Mouse (Mus musculus): ENCODE measurements around the gene Gm28048. TPM values are rescaled to one million over a fixed set of nuclear protein-coding genes. Genes with fewer than 3 reads are reported as not detected.

Gm28048 gene
- polyA plus RNA-seq, 1 experiment from 2014 or later: 14.5 TPM

DNA sequence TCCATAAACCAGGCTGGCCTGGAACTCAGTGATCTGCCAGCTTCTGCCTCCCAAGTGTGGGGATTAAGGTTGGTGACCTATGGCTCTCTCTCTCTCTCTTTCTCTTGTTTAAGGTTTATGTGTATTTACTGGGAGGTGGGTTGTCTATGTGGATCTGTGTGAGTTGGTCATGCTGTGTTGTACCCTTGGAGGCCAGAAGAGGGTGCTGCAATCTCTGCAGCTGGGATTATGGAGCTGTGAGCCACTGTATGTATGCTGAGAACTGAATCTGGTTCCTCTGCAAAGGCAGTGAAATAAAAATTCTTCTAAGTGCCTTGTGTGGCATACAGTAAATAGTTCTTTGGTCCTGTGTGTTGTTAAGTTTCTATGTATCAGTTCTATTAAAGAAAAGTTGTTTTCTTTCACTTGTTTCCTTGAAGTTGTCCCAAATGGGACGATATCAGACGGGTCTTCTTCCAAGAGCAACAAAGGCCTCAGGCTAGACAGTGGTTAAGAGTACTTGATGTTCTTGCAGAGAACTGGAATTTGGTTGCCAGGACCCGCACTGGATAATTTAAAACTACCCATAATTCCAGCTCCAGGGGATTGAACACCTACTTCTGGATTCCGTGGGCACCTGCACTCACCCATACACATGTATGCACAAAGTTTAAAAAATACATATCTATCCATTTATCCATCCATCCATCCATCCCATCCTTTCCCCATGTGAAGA lies 31.8 kb upstream of the Gm28048 start:
- Histone ChIP-seq H3K9me3 (replicated peaks; ENCODE audit: control insufficient read depth, low read length) (0 out of 2 replicates have a peak, but pooled peaks cover 3% of the 10 kb centered on the region), H3K9ac (ENCODE audit: low read length) (no peak overlapping the region), H3K4me3 (replicated peaks; ENCODE audit: low read length) (no peak overlapping the region), H3K4me1 (ENCODE audit: control insufficient read depth, insufficient read depth, low read length) (no peaks in the 10 kb centered on the region), H3K27ac (ENCODE audit: low read length) (peak overlapping the region; percentile 40; the same call in 1 of the 2 replicates), H3K27me3 (ENCODE audit: control insufficient read depth, insufficient read depth, low read length) (no peaks in the 10 kb centered on the region), H3K4me2 (ENCODE audit: low read depth, low read length) (no peak overlapping the region), H3K36me3 (ENCODE audit: control insufficient read depth, insufficient read depth, low read length) (no peaks in the 10 kb centered on the region)
- 87% methylated on average over 4 of the region's 4 CpGs for WGBS
- no peak for ATAC-seq (ENCODE audit: insufficient read depth, low FRiP score)

DNA sequence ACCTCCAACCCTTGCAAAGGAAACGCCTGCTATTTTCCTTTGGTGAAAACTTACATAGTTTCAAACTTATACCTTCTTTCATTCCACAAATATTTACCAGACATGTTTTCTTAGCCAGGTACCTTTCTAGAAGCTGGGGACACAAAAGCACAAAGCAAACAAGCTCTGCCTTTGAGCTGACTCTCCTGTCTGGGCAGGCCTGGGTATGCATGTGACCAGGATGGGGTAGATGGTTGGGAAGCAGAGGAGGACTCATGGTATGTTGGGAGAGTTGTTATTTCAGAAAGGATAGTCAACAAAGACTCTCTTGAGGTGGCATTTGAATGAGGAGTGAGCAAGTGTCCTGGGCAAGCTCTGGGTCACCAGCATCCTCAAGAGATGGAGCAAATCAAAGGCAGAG lies 31.2 kb upstream of the Gm28048 start:
- H3K4me1 ChIP-seq (ENCODE audit: control insufficient read depth, insufficient read depth, low read length): no peaks in the 10 kb centered on the region
- H3K4me2 ChIP-seq (ENCODE audit: low read depth, low read length): no peak overlapping the region
- ATAC-seq (ENCODE audit: insufficient read depth, low FRiP score): no peak
- no peaks in the 10 kb centered on the region for H3K27me3 ChIP-seq (ENCODE audit: control insufficient read depth, insufficient read depth, low read length)
- H3K27ac ChIP-seq (ENCODE audit: low read length): peak overlapping the region; percentile 40; the same call in 1 of the 2 replicates
- WGBS: 53% methylated on average over 1 of the region's 1 CpGs
- no peaks in the 10 kb centered on the region for H3K9me3 ChIP-seq (replicated peaks; ENCODE audit: control insufficient read depth, low read length)
- H3K9ac ChIP-seq (ENCODE audit: low read length): no peak overlapping the region
- H3K4me3 ChIP-seq (replicated peaks; ENCODE audit: low read length): no peak overlapping the region
- no peaks in the 10 kb centered on the region for H3K36me3 ChIP-seq (ENCODE audit: control insufficient read depth, insufficient read depth, low read length)

DNA sequence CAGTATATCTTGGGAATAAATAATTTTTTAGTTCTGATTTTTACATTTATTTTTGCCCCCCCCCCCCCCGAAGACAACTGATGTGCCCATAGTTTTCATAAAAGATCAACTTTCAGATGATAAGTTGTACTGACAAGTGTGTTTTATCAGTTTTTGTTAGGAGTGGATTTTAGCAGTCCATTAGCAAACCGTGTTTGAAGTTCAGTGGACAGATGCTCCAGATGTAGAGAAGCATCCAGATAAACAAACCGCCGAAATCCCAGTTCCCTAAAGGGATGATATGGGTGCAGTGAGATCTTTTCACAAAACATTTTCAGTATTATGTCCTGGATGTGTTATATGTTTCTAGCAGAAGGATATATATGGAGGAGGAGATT lies 26.9 kb upstream of the Gm28048 start:
- 11% methylated on average over 4 of the region's 4 CpGs for WGBS
- H3K27me3 ChIP-seq (ENCODE audit: control insufficient read depth, insufficient read depth, low read length): no peaks in the 10 kb centered on the region
- H3K27ac ChIP-seq (ENCODE audit: low read length): no peak overlapping the region
- H3K9ac ChIP-seq (ENCODE audit: low read length): peak overlapping the region; percentile 76; the same call in 1 of the 2 replicates
- H3K9me3 ChIP-seq (replicated peaks; ENCODE audit: control insufficient read depth, low read length): no peaks in the 10 kb centered on the region
- H3K4me1 ChIP-seq (ENCODE audit: control insufficient read depth, insufficient read depth, low read length): 0 out of 2 replicates have a peak, but pooled peaks cover 5% of the 10 kb centered on the region
- H3K4me3 ChIP-seq (replicated peaks; ENCODE audit: low read length): peak overlapping the region; percentile 68
- H3K4me2 ChIP-seq (ENCODE audit: low read depth, low read length): peak overlapping the region; percentile 88
- ATAC-seq (ENCODE audit: insufficient read depth, low FRiP score): no peak
- H3K36me3 ChIP-seq (ENCODE audit: control insufficient read depth, insufficient read depth, low read length): peaks cover 4% of the 10 kb centered on the region; the same call in 1 of the 2 replicates

DNA sequence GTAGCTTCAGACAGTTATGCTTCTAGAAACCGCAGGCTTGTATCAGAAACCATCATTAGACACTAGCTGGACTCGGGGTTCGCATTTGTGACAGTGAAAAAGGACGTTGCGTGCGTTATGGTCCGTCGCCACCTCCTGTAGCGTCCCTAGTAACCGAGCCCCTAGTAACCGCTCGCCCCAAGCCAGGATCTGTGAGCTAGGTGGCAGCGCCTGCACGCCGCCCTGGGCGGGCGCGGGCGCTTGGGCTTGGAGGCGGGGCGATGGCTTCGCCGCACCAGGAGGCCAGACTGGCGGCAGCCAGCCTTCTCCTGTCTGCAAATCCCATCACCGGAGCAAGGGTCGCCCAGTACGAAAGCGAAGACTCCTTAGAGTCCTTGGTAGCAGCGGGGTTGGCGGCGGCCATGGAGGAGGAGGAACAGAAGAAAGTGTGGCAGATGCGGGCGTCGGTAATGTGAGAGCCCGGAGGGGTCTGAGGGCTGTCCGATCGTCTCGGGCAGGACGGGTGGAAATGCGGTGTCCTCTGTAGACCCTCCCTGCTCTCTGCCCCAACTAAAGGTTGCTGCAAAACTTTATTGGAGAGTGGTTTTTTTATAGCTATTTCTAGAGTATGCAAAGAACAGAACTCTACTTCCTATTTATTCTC lies 26.4 kb upstream of the Gm28048 start:
- H3K4me2 ChIP-seq (ENCODE audit: low read depth, low read length): peak overlapping the region; percentile 88
- H3K36me3 ChIP-seq (ENCODE audit: control insufficient read depth, insufficient read depth, low read length): peaks cover 4% of the 10 kb centered on the region; the same call in 1 of the 2 replicates
- no peaks in the 10 kb centered on the region for H3K27me3 ChIP-seq (ENCODE audit: control insufficient read depth, insufficient read depth, low read length)
- H3K27ac ChIP-seq (ENCODE audit: low read length): peak overlapping the region; percentile 89
- H3K9ac ChIP-seq (ENCODE audit: low read length): peak overlapping the region; percentile 76
- 0 out of 2 replicates have a peak, but pooled peaks cover 5% of the 10 kb centered on the region for H3K4me1 ChIP-seq (ENCODE audit: control insufficient read depth, insufficient read depth, low read length)
- H3K9me3 ChIP-seq (replicated peaks; ENCODE audit: control insufficient read depth, low read length): no peaks in the 10 kb centered on the region
- under 1% methylated on average over 40 of the region's 40 CpGs for WGBS
- ATAC-seq (ENCODE audit: insufficient read depth, low FRiP score): peak; percentile 92
- peak overlapping the region; percentile 68 for H3K4me3 ChIP-seq (replicated peaks; ENCODE audit: low read length)

DNA sequence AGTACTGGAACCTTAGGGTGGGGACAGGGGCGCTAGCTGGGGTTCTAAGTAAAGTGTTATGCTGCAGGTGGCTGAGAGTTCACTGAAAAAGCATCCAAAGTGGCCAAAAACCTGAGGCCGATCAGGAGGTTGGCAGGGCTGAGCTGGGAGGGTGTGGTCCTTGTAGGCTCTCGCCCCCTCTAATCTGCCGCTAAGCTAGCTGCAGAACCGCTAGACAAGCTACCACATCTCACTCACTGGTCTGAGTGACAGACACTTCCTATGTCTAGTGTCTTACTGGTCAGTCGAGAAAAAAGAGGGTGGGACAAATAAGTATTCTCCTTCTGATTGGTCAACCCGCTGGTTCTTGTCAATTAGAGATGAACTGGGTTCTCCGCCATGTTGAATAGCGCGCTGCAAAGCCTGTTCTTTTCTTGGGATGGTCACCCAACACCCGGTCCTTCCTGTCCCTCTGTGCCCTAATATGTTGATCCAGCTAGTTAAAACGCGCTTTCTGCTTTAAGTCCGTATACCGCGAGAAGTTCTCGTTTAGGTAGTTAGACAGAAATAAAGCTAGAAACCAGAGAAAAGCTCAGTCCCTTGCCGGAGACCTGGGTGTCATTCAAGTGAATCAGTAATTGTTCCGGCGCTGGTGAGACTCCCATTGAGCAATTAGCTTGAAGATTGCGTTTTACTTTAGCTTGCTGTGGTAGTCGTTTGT lies 25.7 kb upstream of the Gm28048 start, which contains the start of gene Fam161a:
Fam161a (plus strand) TSS at position 51 of the 700 bp plus-strand sequence.
- H3K9ac ChIP-seq (ENCODE audit: low read length): peak within 1 kb of the TSS; percentile 76
- under 1% methylated on average over 22 of the region's 22 CpGs for WGBS
- H3K27ac ChIP-seq (ENCODE audit: low read length): peak within 1 kb of the TSS; percentile 89
- peak within 1 kb of the TSS; percentile 88 for H3K4me2 ChIP-seq (ENCODE audit: low read depth, low read length)
- ATAC-seq (ENCODE audit: insufficient read depth, low FRiP score): peak; percentile 94
- 0 out of 2 replicates have a peak, but pooled peaks cover 5% of the 10 kb centered on the region for H3K4me1 ChIP-seq (ENCODE audit: control insufficient read depth, insufficient read depth, low read length)
- H3K4me3 ChIP-seq (replicated peaks; ENCODE audit: low read length): peak within 1 kb of the TSS; percentile 68
- H3K36me3 ChIP-seq (ENCODE audit: control insufficient read depth, insufficient read depth, low read length): peaks cover 5% of the 10 kb centered on the region; the same call in 1 of the 2 replicates
- H3K9me3 ChIP-seq (replicated peaks; ENCODE audit: control insufficient read depth, low read length): no peaks in the 10 kb centered on the region
- no peaks in the 10 kb centered on the region for H3K27me3 ChIP-seq (ENCODE audit: control insufficient read depth, insufficient read depth, low read length)

DNA sequence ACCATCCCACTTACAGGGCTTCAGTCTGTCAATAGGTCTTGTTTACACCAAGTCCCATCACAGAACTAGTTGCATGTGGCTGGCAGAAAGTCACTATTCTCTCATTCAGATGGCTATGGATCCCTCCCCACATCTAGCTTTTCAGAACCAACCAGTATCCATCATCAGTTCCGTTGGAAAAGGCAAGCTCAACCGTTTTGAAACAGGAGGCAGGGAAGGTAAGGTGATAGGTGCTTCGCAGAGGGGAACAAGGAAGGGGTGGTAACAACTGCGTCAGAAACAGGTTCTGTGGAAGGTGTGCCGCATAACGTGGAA lies 25.2 kb upstream of the Gm28048 start:
- peak overlapping the region; percentile 68 for H3K4me3 ChIP-seq (replicated peaks; ENCODE audit: low read length)
- peak overlapping the region; percentile 42; the same call in 1 of the 2 replicates for H3K27ac ChIP-seq (ENCODE audit: low read length)
- peak overlapping the region; percentile 60 for H3K9ac ChIP-seq (ENCODE audit: low read length)
- H3K36me3 ChIP-seq (ENCODE audit: control insufficient read depth, insufficient read depth, low read length): peaks cover 10% of the 10 kb centered on the region; the same call in 1 of the 2 replicates
- 0 out of 2 replicates have a peak, but pooled peaks cover 5% of the 10 kb centered on the region for H3K4me1 ChIP-seq (ENCODE audit: control insufficient read depth, insufficient read depth, low read length)
- H3K27me3 ChIP-seq (ENCODE audit: control insufficient read depth, insufficient read depth, low read length): no peaks in the 10 kb centered on the region
- H3K9me3 ChIP-seq (replicated peaks; ENCODE audit: control insufficient read depth, low read length): no peaks in the 10 kb centered on the region
- peak overlapping the region; percentile 88 for H3K4me2 ChIP-seq (ENCODE audit: low read depth, low read length)
- ATAC-seq (ENCODE audit: insufficient read depth, low FRiP score): no peak
- 2% methylated on average over 6 of the region's 6 CpGs for WGBS

DNA sequence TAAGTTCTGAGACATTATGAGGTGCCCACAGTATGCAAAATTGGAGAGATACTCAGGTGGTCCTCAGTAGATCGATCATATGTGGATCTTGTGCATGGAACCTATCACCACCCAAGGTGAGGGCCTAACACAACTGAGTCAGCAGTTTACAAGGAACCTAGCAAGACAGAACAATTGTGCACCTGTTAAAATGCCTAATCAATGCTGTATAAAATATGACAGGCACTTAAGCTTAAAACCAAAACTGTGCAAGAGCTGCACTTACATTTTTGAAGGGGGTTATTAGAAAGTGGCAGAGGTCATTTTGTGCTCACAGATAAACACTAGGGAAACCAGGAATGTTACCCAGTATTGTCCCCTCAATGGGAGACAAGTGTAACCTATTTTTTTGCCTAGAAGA lies 23.4 kb upstream of the Gm28048 start:
- WGBS: 95% methylated on average over 1 of the region's 1 CpGs
- H3K4me3 ChIP-seq (replicated peaks; ENCODE audit: low read length): no peak overlapping the region
- no peaks in the 10 kb centered on the region for H3K9me3 ChIP-seq (replicated peaks; ENCODE audit: control insufficient read depth, low read length)
- no peak overlapping the region for H3K4me2 ChIP-seq (ENCODE audit: low read depth, low read length)
- H3K27me3 ChIP-seq (ENCODE audit: control insufficient read depth, insufficient read depth, low read length): no peaks in the 10 kb centered on the region
- no peak overlapping the region for H3K9ac ChIP-seq (ENCODE audit: low read length)
- no peak overlapping the region for H3K27ac ChIP-seq (ENCODE audit: low read length)
- H3K4me1 ChIP-seq (ENCODE audit: control insufficient read depth, insufficient read depth, low read length): 0 out of 2 replicates have a peak, but pooled peaks cover 5% of the 10 kb centered on the region
- ATAC-seq (ENCODE audit: insufficient read depth, low FRiP score): no peak
- H3K36me3 ChIP-seq (ENCODE audit: control insufficient read depth, insufficient read depth, low read length): peaks cover 14% of the 10 kb centered on the region; the same call in 1 of the 2 replicates

DNA sequence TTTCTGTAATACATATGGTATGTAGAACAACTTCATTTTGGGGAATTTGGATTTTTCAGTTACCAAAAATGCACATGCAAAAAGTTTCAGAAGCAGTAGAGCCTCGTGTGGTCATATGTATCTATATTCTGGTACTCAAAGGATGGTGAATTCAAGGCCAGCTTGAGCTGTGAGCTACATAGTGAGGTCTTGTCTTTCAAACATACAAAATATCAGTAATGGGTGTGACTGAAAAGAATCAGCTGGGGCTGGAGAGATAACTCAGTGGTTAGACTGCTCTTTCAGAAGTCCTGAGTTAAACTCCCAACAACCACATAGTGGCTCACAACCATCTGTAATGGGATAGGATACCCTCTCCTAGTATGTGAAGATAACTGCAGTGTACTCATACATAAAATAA lies 16.4 kb upstream of the Gm28048 start:
- ATAC-seq (ENCODE audit: insufficient read depth, low FRiP score): no peak
- H3K9me3 ChIP-seq (replicated peaks; ENCODE audit: control insufficient read depth, low read length): no peaks in the 10 kb centered on the region
- 68% methylated on average over 1 of the region's 1 CpGs for WGBS
- no peaks in the 10 kb centered on the region for H3K27me3 ChIP-seq (ENCODE audit: control insufficient read depth, insufficient read depth, low read length)
- H3K9ac ChIP-seq (ENCODE audit: low read length): no peak overlapping the region
- H3K4me2 ChIP-seq (ENCODE audit: low read depth, low read length): no peak overlapping the region
- H3K36me3 ChIP-seq (ENCODE audit: control insufficient read depth, insufficient read depth, low read length): peaks cover 38% of the 10 kb centered on the region
- no peak overlapping the region for H3K4me3 ChIP-seq (replicated peaks; ENCODE audit: low read length)
- no peak overlapping the region for H3K27ac ChIP-seq (ENCODE audit: low read length)
- no peaks in the 10 kb centered on the region for H3K4me1 ChIP-seq (ENCODE audit: control insufficient read depth, insufficient read depth, low read length)

All from stomach, embryonic 16.5 days (tissue).